Mouse (Mus musculus): ENCODE data around the gene Dst.

Dst gene

GRCm38 (mm10) chr1:33908191-33908962 is at the start of gene Dst:
TSS of gene Dst (plus strand) at chr1:33908225.
- DNase-seq, result no peak

GRCm38 (mm10) chr1:33869031-33869430 is 39.0 kb upstream of the Dst start:
- no peak for DNase-seq

GRCm38 (mm10) chr1:33869437-33869836 is 38.6 kb upstream of the Dst start:
- no peak for DNase-seq

- DNase-seq, result no peak
These were observed 34.5 kb upstream of the Dst start for GRCm38 (mm10) chr1:33873561-33873960.

- peak; percentile 20 for DNase-seq
These were observed 32.3 kb upstream of the Dst start for GRCm38 (mm10) chr1:33875691-33876090.

- no peak for DNase-seq
These were observed 31.6 kb upstream of the Dst start for GRCm38 (mm10) chr1:33876416-33876815.

GRCm38 (mm10) chr1:33878170-33878569 is 29.9 kb upstream of the Dst start:
- DNase-seq, result no peak

- peak; percentile 30 for DNase-seq
These were observed 24.8 kb upstream of the Dst start for GRCm38 (mm10) chr1:33883102-33883839.

GRCm38 (mm10) chr1:33892784-33893183 is 15.2 kb upstream of the Dst start:
- DNase-seq, result peak; percentile 66

- no peak for DNase-seq
These were observed 11.9 kb upstream of the Dst start for GRCm38 (mm10) chr1:33896116-33896515.

- no peak for DNase-seq
These were observed 11.4 kb upstream of the Dst start for GRCm38 (mm10) chr1:33896666-33897065.

GRCm38 (mm10) chr1:33897426-33897825 is 10.6 kb upstream of the Dst start:
- no peak for DNase-seq

- no peak for DNase-seq
These were observed 9.7 kb upstream of the Dst start for GRCm38 (mm10) chr1:33898373-33898772.

- DNase-seq, result no peak
These were observed 7.8 kb upstream of the Dst start for GRCm38 (mm10) chr1:33900175-33900574.

- no peak for DNase-seq
These were observed 4.4 kb upstream of the Dst start for GRCm38 (mm10) chr1:33903587-33903986.

GRCm38 (mm10) chr1:33906216-33906615 is 1.8 kb upstream of the Dst start:
- no peak for DNase-seq

- DNase-seq, result no peak
These were observed 1.1 kb upstream of the Dst start for GRCm38 (mm10) chr1:33906927-33907326.

- DNase-seq, result peak; percentile 44
These were observed 419 bp upstream of the Dst start, which contains the start of gene Bend6 for GRCm38 (mm10) chr1:33907421-33908190. TSS of gene Bend6 (minus strand) at chr1:33907816.

GRCm38 (mm10) chr1:33911589-33911988 is 3.6 kb downstream of the Dst start:
- no peak for DNase-seq

GRCm38 (mm10) chr1:33916554-33916953 is 8.5 kb downstream of the Dst start:
- DNase-seq, result no peak

- DNase-seq, result no peak
These were observed 14.9 kb downstream of the Dst start for GRCm38 (mm10) chr1:33922975-33923374.

GRCm38 (mm10) chr1:33925283-33925682 is 17.3 kb downstream of the Dst start:
- DNase-seq, result no peak

- no peak for DNase-seq
These were observed 19.4 kb downstream of the Dst start for GRCm38 (mm10) chr1:33927466-33927865.
